Mouse (Mus musculus) ES-E14 (cell line): ENCODE results near the gene Ube2q2.

ENCODE experiments used
- HCFC1 ChIP-seq: IDR thresholded peaks from 2 replicates; pipeline ENCODE4 v1.6.1; 2012; ENCODE audit warnings: low read length, inconsistent platforms, borderline replicate concordance; ENCODE audit not compliant: insufficient read depth
- MAFK ChIP-seq: IDR thresholded peaks from 2 replicates; pipeline ENCODE4 v1.6.1; 2014; ENCODE audit warnings: mild to moderate bottlenecking, low read depth, low read length, inconsistent platforms; ENCODE audit not compliant: insufficient read depth
- ZC3H11A ChIP-seq: IDR thresholded peaks from 2 replicates; pipeline ENCODE4 v1.6.1; 2012; ENCODE audit warnings: low read depth, mild to moderate bottlenecking, inconsistent platforms, low read length, borderline replicate concordance
- ZNF384 ChIP-seq: IDR thresholded peaks from 2 replicates; pipeline ENCODE4 v1.6.1; 2012; ENCODE audit warnings: low read depth, low read length, inconsistent platforms

DNA sequence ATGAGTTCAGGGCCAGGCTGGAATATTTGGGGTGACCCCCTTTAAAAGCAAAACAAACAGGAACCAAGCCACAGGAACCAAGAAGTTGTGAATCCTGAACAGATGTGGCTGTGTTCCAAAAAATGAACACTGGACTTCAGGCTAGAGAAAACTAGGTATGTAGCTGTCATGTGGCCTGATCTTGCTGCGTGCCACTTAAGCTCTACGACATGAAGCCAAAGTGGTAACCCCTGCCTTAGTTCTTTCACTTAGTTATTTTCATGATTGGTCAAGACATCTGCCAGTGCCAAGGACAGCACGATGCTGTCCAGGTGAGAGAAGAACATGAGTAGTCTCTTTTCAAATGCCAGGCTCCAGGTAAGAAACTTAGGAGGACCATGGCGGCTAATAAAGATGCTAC, 98.3 kb downstream of the Ube2q2 start:
- no peak for TF ChIP-seq MAFK
- TF ChIP-seq HCFC1, result no peak
- TF ChIP-seq ZC3H11A, result no peak
- no peak for TF ChIP-seq ZNF384
